Mouse (Mus musculus) cerebellum, postnatal 14 days (tissue): ENCODE data around the gene Ift88.
A peak's percentile ranks its signal among the peaks of the same experiment; 100 is the strongest.
"Not testable (repeated sequence)": the region's sequence is repeated elsewhere in the genome, so short reads cannot be mapped to it uniquely, and the experiment has no call there.

Experiments used
- DNase-seq, 2 experiments: peaks; one replicate each; pipeline ENCODE4 v3.0.0; 2021; ENCODE audit warnings: mixed read lengths in 2 of 2

The Ift88 gene

GRCm38 (mm10) chr14:57459883-57460282 is 36.0 kb downstream of the Ift88 start:
- DNase-seq: no peak

GRCm38 (mm10) chr14:57460326-57460725 is 36.5 kb downstream of the Ift88 start:
- not testable (repeated sequence) for DNase-seq

GRCm38 (mm10) chr14:57462871-57463270 is 39.0 kb downstream of the Ift88 start:
- no peak for DNase-seq

GRCm38 (mm10) chr14:57475057-57475456 is 51.2 kb downstream of the Ift88 start:
- DNase-seq: no peak

GRCm38 (mm10) chr14:57482262-57482661 is 58.4 kb downstream of the Ift88 start:
- DNase-seq: no peak

GRCm38 (mm10) chr14:57484183-57484582 is 60.3 kb downstream of the Ift88 start:
- DNase-seq: no peak

- DNase-seq: no peak
These were observed 65.8 kb downstream of the Ift88 start for GRCm38 (mm10) chr14:57489696-57490095.

GRCm38 (mm10) chr14:57493840-57494239 is 70.0 kb downstream of the Ift88 start:
- no peak for DNase-seq

- DNase-seq: peak; percentile 86 to 92
These were observed 79.9 kb downstream of the Ift88 start for GRCm38 (mm10) chr14:57503729-57504128.

- DNase-seq: peak in 1 of 2 experiments; percentile 16
These were observed 85.7 kb downstream of the Ift88 start for GRCm38 (mm10) chr14:57509554-57509953.

GRCm38 (mm10) chr14:57515156-57515762 is 91.4 kb downstream of the Ift88 start:
- no peak for DNase-seq

GRCm38 (mm10) chr14:57517001-57517400 is 93.1 kb downstream of the Ift88 start:
- DNase-seq: no peak

GRCm38 (mm10) chr14:57523762-57524161 is 99.9 kb downstream of the Ift88 start:
- DNase-seq: no peak

- peak; percentile 66 to 67 for DNase-seq
These were observed 101.0 kb downstream of the Ift88 start, which contains the start of gene Il17d for GRCm38 (mm10) chr14:57524671-57525387. TSS of gene Il17d (plus strand) at chr14:57524777.

GRCm38 (mm10) chr14:57525388-57526049 is 101.7 kb downstream of the Ift88 start:
- DNase-seq: peak; percentile 86 to 87

GRCm38 (mm10) chr14:57526050-57526623 is 102.3 kb downstream of the Ift88 start:
- DNase-seq: peak in 1 of 2 experiments; percentile 24

GRCm38 (mm10) chr14:57527122-57527521 is 103.3 kb downstream of the Ift88 start:
- no peak for DNase-seq

- no peak for DNase-seq
These were observed 103.7 kb downstream of the Ift88 start for GRCm38 (mm10) chr14:57527598-57527997.

- peak in 1 of 2 experiments; percentile 33 for DNase-seq
These were observed 105.4 kb downstream of the Ift88 start for GRCm38 (mm10) chr14:57529086-57529785.

GRCm38 (mm10) chr14:57529786-57530515 is 106.1 kb downstream of the Ift88 start:
- DNase-seq: no peak

- DNase-seq: no peak
These were observed 108.7 kb downstream of the Ift88 start for GRCm38 (mm10) chr14:57532577-57532976.

GRCm38 (mm10) chr14:57533214-57533613 is 109.4 kb downstream of the Ift88 start:
- DNase-seq: peak; percentile 78 to 84
